Mouse (Mus musculus) CH12.LX (cell line): ENCODE data around the gene Fhl1.

Source experiments
- GABPA ChIP-seq: IDR thresholded peaks from 2 replicates; pipeline ENCODE4 v1.6.1; 2012; ENCODE audit warnings: low read depth, low read length, improper control_type of control experiment, inconsistent platforms; ENCODE audit not compliant: insufficient replicate concordance
- NELFE ChIP-seq: IDR thresholded peaks from 2 replicates; pipeline ENCODE4 v1.6.1; 2011; ENCODE audit warnings: low read depth, low read length, improper control_type of control experiment

- TF ChIP-seq GABPA, result no peak
- no peak for TF ChIP-seq NELFE
Observed at GRCm38 (mm10) chrX:56773329-56773728, 41.7 kb downstream of the Fhl1 start.
